Mouse (Mus musculus) layer of hippocampus, adult 2 months (tissue): Measurements from ENCODE around the gene Dnmt3b. TPM values are rescaled to one million over a fixed set of nuclear protein-coding genes. Genes with fewer than 3 reads are reported as not detected.

Experiments used
- DNase-seq, 2 experiments: peaks; one replicate each; pipeline ENCODE4 v3.0.0; 2022; ENCODE audit warnings: low spot score in 2 of 2
- H3K27ac ChIP-seq: fragments of 200-600 bp; 2 replicates; pipeline ENCODE4 v1.8.1; 2022
- H3K4me3 ChIP-seq: fragments of 200-600 bp; 2 replicates; pipeline ENCODE4 v1.8.1; 2022; ENCODE audit warnings: mild to moderate bottlenecking
- CTCF ChIP-seq: fragments of 200-600 bp; conservative IDR thresholded peaks from 2 replicates; pipeline ENCODE4 v1.8.1; 2022; ENCODE audit warnings: antibody characterized with exemption, mild to moderate bottlenecking, moderate library complexity
- long read RNA-seq, 2 experiments: library from polyadenylated mRNA; stranded (forward); transcript quantifications; one replicate each; pipeline ENCODE4 v2.0.0; 2021; ENCODE audit warnings: borderline mapping rate in 2 of 2
- total RNA-seq, 2 experiments: library from RNA; stranded (reverse); gene quantifications; 2 replicates each; pipeline ENCODE4 v1.2.3; 2021

Dnmt3b gene
- total RNA-seq = 1 to 10 TPM; 1.4 to 2.1 TPM
- long read RNA-seq, experiment 1 = 0 reads
- long read RNA-seq, experiment 2 = 0 reads

- peak in 1 of 2 experiments; percentile 33 for DNase-seq
- TF ChIP-seq CTCF = peak; percentile 45
- peak within 1 kb of the TSS; percentile 19; the same call in 1 of the 2 replicates for H3K27ac ChIP-seq
- peak within 1 kb of the TSS; percentile 60 for H3K4me3 ChIP-seq
Measured at GRCm38 (mm10) chr2:153649298-153650013, at the start of gene Dnmt3b. TSS of gene Dnmt3b (plus strand) at chr2:153649450.

DNA sequence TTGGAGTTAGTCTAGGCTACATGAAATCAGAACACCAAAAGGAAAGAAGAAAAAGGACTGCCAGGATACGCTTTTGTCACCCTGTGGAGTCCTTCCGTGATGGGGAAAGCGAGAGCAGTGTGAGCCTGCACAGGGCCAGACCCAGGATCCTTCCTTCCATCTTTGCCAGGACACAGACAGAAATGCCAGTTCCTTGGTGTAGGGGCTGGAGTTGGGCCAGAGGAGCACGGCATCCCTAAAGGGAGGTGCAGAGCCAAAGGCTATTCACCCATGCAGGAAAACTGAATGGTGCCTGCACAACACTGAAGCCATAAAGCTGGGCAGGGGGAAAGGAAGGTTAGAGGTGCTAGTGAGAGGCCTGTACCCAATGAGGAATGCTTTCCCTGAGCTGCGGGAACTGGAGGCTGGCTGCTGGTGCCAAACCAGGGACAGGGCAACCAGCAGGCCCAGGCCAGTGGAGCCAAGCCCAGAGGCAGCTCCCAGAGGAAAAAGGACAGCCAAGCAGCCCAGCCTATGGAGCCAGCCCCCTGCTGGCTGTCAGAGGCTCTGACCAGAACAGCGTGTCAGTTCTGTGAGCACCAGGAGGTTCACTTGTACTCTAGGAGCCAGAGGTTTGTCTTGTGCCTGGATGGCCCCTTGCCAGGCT lies 49.1 kb upstream of the Dnmt3b start:
- peak; percentile 77 for TF ChIP-seq CTCF
- peak overlapping the region; percentile 48; the same call in 1 of the 2 replicates for H3K27ac ChIP-seq
- peak in 1 of 2 experiments; percentile 34 for DNase-seq
- H3K4me3 ChIP-seq = no peak overlapping the region

- no peak for TF ChIP-seq CTCF
- DNase-seq = peak in 1 of 2 experiments; percentile 20
- Histone ChIP-seq H3K4me3 (no peak overlapping the region), H3K27ac (no peak overlapping the region)
Measured at GRCm38 (mm10) chr2:153600667-153601648, 48.3 kb upstream of the Dnmt3b start.

GRCm38 (mm10) chr2:153603724-153604123 lies 45.5 kb upstream of the Dnmt3b start:
- DNase-seq = no peak
- TF ChIP-seq CTCF = peak; percentile 61
- H3K27ac ChIP-seq = no peak overlapping the region
- no peak overlapping the region for H3K4me3 ChIP-seq

GRCm38 (mm10) chr2:153606421-153606820 lies 42.8 kb upstream of the Dnmt3b start:
- H3K4me3 ChIP-seq = no peak overlapping the region
- peak; percentile 56 for TF ChIP-seq CTCF
- DNase-seq = no peak
- no peak overlapping the region for H3K27ac ChIP-seq

GRCm38 (mm10) chr2:153607870-153608515 lies 41.3 kb upstream of the Dnmt3b start:
- H3K4me3 ChIP-seq = no peak overlapping the region
- no peak overlapping the region for H3K27ac ChIP-seq
- no peak for TF ChIP-seq CTCF
- DNase-seq = no peak

DNA sequence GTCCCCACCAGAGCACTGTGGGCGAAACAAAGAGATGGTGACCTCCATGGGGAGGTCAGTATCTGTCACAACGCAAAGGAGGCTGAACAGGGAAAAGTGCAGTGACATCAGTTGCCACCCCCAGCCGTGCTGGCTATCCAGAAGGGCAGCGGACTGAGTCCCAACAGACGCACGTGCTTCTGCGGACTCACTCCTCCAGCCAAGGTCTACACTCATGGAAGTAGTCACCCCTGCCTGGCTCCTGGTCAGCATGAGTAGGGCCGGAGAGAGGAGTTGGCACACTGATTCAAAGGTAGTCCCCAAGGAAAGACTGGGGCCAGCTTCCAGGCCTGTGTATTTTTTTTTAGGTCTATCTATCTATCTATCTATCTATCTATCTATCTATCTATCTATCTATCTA lies 40.2 kb upstream of the Dnmt3b start:
- no peak for TF ChIP-seq CTCF
- DNase-seq = no peak
- Histone ChIP-seq H3K27ac (no peak overlapping the region), H3K4me3 (no peak overlapping the region)

DNA sequence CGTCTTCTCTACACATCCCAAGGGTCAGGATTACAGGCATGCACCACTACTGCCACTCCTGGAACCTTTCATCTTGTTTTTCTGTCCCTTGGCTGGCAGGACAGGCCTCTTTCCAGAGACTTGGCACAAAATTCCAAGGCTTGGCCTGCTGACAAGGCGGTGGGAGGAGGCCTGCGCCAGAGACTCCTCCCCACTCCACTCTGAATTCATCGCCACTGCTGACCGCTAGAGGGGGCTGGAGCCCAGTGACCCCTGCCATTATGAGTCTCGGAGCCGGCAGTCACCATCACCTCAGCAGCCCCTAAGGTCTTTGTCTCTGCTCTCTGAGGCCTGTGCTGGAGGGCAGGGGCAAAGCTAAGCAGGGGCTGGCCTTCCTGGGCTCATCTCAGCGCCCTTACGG lies 39.7 kb upstream of the Dnmt3b start:
- H3K4me3 ChIP-seq = no peak overlapping the region
- H3K27ac ChIP-seq = no peak overlapping the region
- peak; percentile 76 to 85 for DNase-seq
- TF ChIP-seq CTCF = peak; percentile 90

DNA sequence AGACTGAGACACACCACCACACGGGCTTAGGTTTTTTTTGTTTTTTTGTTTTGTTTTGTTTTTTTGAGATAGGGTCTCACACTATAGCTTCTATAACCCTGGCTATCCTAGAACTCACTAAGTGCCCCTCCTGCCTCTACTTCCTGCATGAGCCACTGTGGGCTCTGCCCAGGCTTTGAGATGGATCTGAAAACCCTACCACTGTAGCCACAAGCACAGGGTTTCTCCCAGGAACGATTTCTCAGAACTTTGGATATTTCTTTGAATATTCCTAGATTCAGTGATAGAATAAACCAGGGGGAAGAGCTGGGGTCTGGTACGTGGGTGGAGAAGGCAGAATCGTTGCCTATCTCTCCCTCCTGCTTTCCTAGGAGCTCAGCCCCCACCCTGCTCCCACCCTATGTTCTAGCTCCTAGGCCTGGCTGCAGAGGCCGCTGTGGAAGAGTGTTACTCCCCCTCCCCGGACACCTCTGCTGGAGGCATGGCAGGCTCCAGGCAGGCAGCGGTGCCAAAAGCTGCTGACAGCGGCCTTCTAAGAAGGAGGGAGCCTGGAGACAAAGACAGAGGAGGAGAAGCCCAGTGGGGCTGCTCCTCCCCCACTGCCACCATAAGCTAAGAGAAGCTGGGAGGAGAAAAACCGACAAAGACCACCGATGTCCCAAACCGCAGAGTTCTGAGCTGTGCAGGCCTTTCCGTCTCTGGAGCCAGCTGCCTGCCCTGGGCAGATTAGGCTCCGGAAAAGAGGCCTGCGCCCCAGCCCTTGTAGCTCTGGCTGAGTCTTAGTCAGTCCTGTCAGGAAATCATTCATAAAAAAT lies 38.6 kb upstream of the Dnmt3b start:
- no peak for DNase-seq
- H3K27ac ChIP-seq = peak overlapping the region; percentile 19; the same call in 1 of the 2 replicates
- H3K4me3 ChIP-seq = no peak overlapping the region
- no peak for TF ChIP-seq CTCF

GRCm38 (mm10) chr2:153611241-153611630 lies 38.0 kb upstream of the Dnmt3b start:
- peak overlapping the region; percentile 19; the same call in 1 of the 2 replicates for H3K27ac ChIP-seq
- no peak overlapping the region for H3K4me3 ChIP-seq
- DNase-seq = no peak
- TF ChIP-seq CTCF = no peak

DNA sequence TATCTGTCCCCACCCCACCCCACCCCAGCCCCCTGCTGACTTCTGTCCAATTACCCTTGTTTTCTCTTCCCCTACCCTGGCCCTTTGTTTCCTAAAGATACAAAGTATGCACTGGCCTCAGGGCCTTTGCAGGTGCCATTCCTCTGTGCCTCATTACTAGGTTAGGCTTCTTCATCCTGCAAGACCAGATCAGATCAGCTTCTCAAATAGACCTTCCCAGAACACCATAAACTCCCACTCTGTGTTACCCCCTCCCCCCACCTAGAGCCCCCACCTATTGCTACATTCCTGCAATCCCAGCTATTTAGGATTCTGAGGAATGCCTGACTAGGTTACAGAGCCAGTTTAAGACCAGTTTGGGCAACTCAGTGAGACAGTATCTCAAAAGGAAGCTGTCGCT lies 37.5 kb upstream of the Dnmt3b start:
- DNase-seq = no peak
- Histone ChIP-seq H3K4me3 (no peak overlapping the region), H3K27ac (no peak overlapping the region)
- TF ChIP-seq CTCF = no peak
